Mouse (Mus musculus) liver, adult 2 months (tissue): ENCODE data around the gene Rcor3. TPM values are rescaled to one million over a fixed set of nuclear protein-coding genes. Genes with fewer than 3 reads are reported as not detected.

Experiments
- DNase-seq: peaks from one replicate; pipeline ENCODE4 v3.0.0-alpha.2; 2011; ENCODE audit warnings: low read depth, low spot score; ENCODE audit errors: extremely low read depth
- H3K27ac ChIP-seq: fragments of 200-500 bp; replicated peaks from 2 replicates; pipeline ENCODE4 v1.5.1; 2012; ENCODE audit warnings: low read depth, mild to moderate bottlenecking, control low read depth, inconsistent platforms, low read length; ENCODE audit not compliant: insufficient read depth
- H3K27me3 ChIP-seq: fragments of 200-500 bp; 2 replicates; pipeline ENCODE4 v1.6.1; 2012; ENCODE audit warnings: mild to moderate bottlenecking, moderate library complexity, low read length, inconsistent platforms; ENCODE audit not compliant: control insufficient read depth, insufficient read depth
- H3K36me3 ChIP-seq: fragments of 200-500 bp; 2 replicates; pipeline ENCODE4 v1.6.1; 2012; ENCODE audit warnings: low read length, inconsistent platforms; ENCODE audit not compliant: control insufficient read depth, insufficient read depth
- H3K4me1 ChIP-seq: fragments of 200-500 bp; 2 replicates; pipeline ENCODE4 v1.6.1; 2011; ENCODE audit warnings: low read length; ENCODE audit not compliant: control insufficient read depth, insufficient read depth
- H3K4me3 ChIP-seq: fragments of 200-500 bp; 2 replicates; pipeline ENCODE4 v1.5.1; 2011; ENCODE audit warnings: low read depth, mild to moderate bottlenecking, control low read depth, low read length, moderate library complexity; ENCODE audit not compliant: insufficient read depth
- H3K79me2 ChIP-seq: fragments of 200-500 bp; 2 replicates; pipeline ENCODE4 v1.6.1; 2012; ENCODE audit warnings: inconsistent platforms, mild to moderate bottlenecking, low read length, moderate library complexity; ENCODE audit not compliant: control insufficient read depth, insufficient read depth
- H3K9ac ChIP-seq: fragments of 200-500 bp; 2 replicates; pipeline ENCODE4 v1.6.1; 2012; ENCODE audit warnings: low read depth, mild to moderate bottlenecking, control low read depth, inconsistent platforms, low read length
- POLR2A ChIP-seq: fragments of 200-500 bp; IDR thresholded peaks from 2 replicates; pipeline ENCODE4 v1.6.1; 2011; ENCODE audit warnings: low read length, control low read depth; ENCODE audit not compliant: insufficient read depth; ENCODE audit errors: extremely low read depth
- WGBS: fragments of 180-500 bp; shearing (Covaris S2); methylation state at CpG from one replicate; pipeline ENCODE4 v1.1.7; 2018; 5-methylcytosine and 5-hydroxymethylcytosine counted together
- polyA plus RNA-seq: library from polyadenylated mRNA; depleted of rRNA; stranded (reverse); fragments of >200 nt; gene quantifications from 2 replicates; pipeline ENCODE4 v1.2.3, GENCODE M21; 2012; rRNA removed
- total RNA-seq: library from RNA; depleted of rRNA; stranded (reverse); fragments of >200 nt; gene quantifications from 2 replicates; pipeline ENCODE4 v1.2.3, GENCODE M21; 2014; rRNA removed

Gene Rcor3
- total and polyA plus RNA-seq, 2 experiments = 11.5 to 13.7 TPM

DNA sequence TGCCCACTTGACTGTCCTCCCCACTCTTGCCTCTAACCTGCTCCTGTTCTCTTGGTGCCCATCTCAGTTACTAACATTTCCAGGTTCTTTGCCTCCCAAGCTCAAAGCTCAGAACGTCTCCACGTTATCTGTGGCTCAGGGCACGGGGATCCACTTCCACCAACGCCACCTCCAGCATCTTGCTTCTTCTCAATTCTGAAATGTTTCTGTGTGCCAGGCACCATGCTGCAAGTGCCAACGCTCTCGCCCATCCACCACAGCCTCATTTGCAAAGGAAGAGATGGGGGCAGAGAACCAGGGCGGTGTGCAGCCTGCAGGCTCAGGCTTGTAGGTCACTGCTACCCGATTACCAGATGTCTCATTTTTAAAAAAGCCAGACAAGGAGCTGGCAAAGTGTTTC, 85.4 kb downstream of the Rcor3 start:
- no peak for DNase-seq
- TF ChIP-seq POLR2A = no peak
- Histone ChIP-seq H3K4me3 (no peak overlapping the region), H3K27ac (no peak overlapping the region), H3K27me3 (no peaks in the 10 kb centered on the region), H3K36me3 (peaks cover 8% of the 10 kb centered on the region), H3K79me2 (no peaks in the 10 kb centered on the region), H3K4me1 (no peaks in the 10 kb centered on the region), H3K9ac (no peak overlapping the region)
- 94% methylated on average over 8 of the region's 8 CpGs for whole genome bisulfite sequencing

Other genes with a start within 250 kb of the Rcor3 start
- gene Slc30a1, start 231.3 kb downstream of the Rcor3 start, total RNA-seq = 22.6 and 24.4 TPM in 2 replicates
- gene Slc30a1, start 231.3 kb downstream of the Rcor3 start, polyA plus RNA-seq = 11.3 and 13.6 TPM in 2 replicates
- 0.46 and 0.54 TPM in 2 replicates for gene Rd3, start 160.7 kb downstream of the Rcor3 start, total RNA-seq
- 1.2 and 1.6 TPM in 2 replicates for gene Rd3, start 160.7 kb downstream of the Rcor3 start, polyA plus RNA-seq
- 7.3 and 7.5 TPM in 2 replicates for gene Traf5, start 45.5 kb downstream of the Rcor3 start, total RNA-seq
- gene Traf5, start 45.5 kb downstream of the Rcor3 start, polyA plus RNA-seq = 3.3 and 3.5 TPM in 2 replicates
- gene Kcnh1, start 52.7 kb upstream of the Rcor3 start, total RNA-seq = not detected in 2 replicates
- gene Kcnh1, start 52.7 kb upstream of the Rcor3 start, polyA plus RNA-seq = not detected in 2 replicates